Mouse (Mus musculus) CH12.LX (cell line): ENCODE results near the gene Actrt2. TPM values are rescaled to one million over a fixed set of nuclear protein-coding genes. Genes with fewer than 3 reads are reported as not detected.

Experiments
- DNase-seq: peaks from one replicate; pipeline ENCODE4 v3.0.0-alpha.2; 2013; ENCODE audit errors: extremely low read depth
- H3K27ac ChIP-seq: 2 replicates; pipeline ENCODE4 v1.5.1; 2012; ENCODE audit warnings: low read depth, mild to moderate bottlenecking, control low read depth, moderate library complexity; ENCODE audit not compliant: insufficient read depth
- H3K27me3 ChIP-seq: replicated peaks from 2 replicates; pipeline ENCODE3; 2012; ENCODE audit warnings: inconsistent platforms
- H3K36me3 ChIP-seq, 2 experiments: replicated peaks in 1 of 2; 2 replicates each; pipeline versions ENCODE3 to v1.6.1; 2012; ENCODE audit warnings: inconsistent platforms in 1 of 2, low read length in 1 of 2, mild to moderate bottlenecking in 1 of 2, mixed read lengths in 1 of 2, moderate library complexity in 1 of 2; ENCODE audit not compliant: control insufficient read depth in 1 of 2, insufficient read depth in 1 of 2
- H3K4me1 ChIP-seq, 2 experiments: 2 replicates each; pipeline ENCODE4 v1.6.1; 2012; ENCODE audit warnings: inconsistent platforms in 1 of 2, moderate library complexity in 1 of 2; ENCODE audit not compliant: insufficient read depth in 2 of 2, control insufficient read depth in 1 of 2
- H3K4me2 ChIP-seq: 2 replicates; pipeline ENCODE4 v1.6.1; 2012; ENCODE audit warnings: low read depth, mild to moderate bottlenecking, control low read depth; ENCODE audit not compliant: poor library complexity, insufficient read depth, severe bottlenecking
- H3K4me3 ChIP-seq, 3 experiments: fragments of 150-350 bp in 1 of 3; sonication (generic) in 1 of 3; replicated peaks in 1 of 3; 2 replicates each; pipeline versions ENCODE3 to v1.5.1; 2011 to 2012; ENCODE audit warnings: low read depth in 2 of 3, low read length in 2 of 3, mild to moderate bottlenecking in 2 of 3, moderate library complexity in 2 of 3, control low read depth in 1 of 3, improper control_type of control experiment in 1 of 3, inconsistent platforms in 1 of 3, mixed read lengths in 1 of 3; ENCODE audit not compliant: poor library complexity in 1 of 3
- H3K79me2 ChIP-seq: replicated peaks from 2 replicates; pipeline ENCODE4 v1.6.1; 2012; ENCODE audit warnings: mild to moderate bottlenecking, moderate library complexity; ENCODE audit not compliant: control insufficient read depth, poor library complexity, insufficient read depth, severe bottlenecking; ENCODE audit errors: extremely low read depth
- H3K9ac ChIP-seq: 2 replicates; pipeline ENCODE4 v1.6.1; 2012; ENCODE audit warnings: low read depth, mild to moderate bottlenecking, control low read depth, moderate library complexity; ENCODE audit not compliant: insufficient read depth
- H3K9me3 ChIP-seq: replicated peaks from 2 replicates; pipeline ENCODE3; 2012; ENCODE audit warnings: low read length, inconsistent platforms, mixed read lengths
- CHD2 ChIP-seq: IDR thresholded peaks from 2 replicates; pipeline ENCODE4 v1.6.1; 2011; ENCODE audit warnings: low read length, improper control_type of control experiment
- CTCF ChIP-seq, 2 experiments: IDR thresholded peaks in 1 of 2; conservative IDR thresholded peaks in 1 of 2; 2 replicates each; pipeline ENCODE4 v1.5.1; 2011 to 2012; ENCODE audit warnings: low read depth in 2 of 2, low read length in 2 of 2, improper control_type of control experiment in 1 of 2, inconsistent platforms in 1 of 2, mild to moderate bottlenecking in 1 of 2, moderate library complexity in 1 of 2
- ELF1 ChIP-seq: IDR thresholded peaks from 2 replicates; pipeline ENCODE4 v1.6.1; 2014; ENCODE audit warnings: low read depth, mild to moderate bottlenecking, inconsistent platforms, low read length, improper control_type of control experiment
- EP300 ChIP-seq: IDR thresholded peaks from 2 replicates; pipeline ENCODE4 v1.6.1; 2011; ENCODE audit warnings: low read length, improper control_type of control experiment
- GABPA ChIP-seq: IDR thresholded peaks from 2 replicates; pipeline ENCODE4 v1.6.1; 2012; ENCODE audit warnings: low read depth, low read length, improper control_type of control experiment, inconsistent platforms; ENCODE audit not compliant: insufficient replicate concordance
- HCFC1 ChIP-seq: IDR thresholded peaks from 2 replicates; pipeline ENCODE4 v1.6.1; 2012; ENCODE audit warnings: low read depth, mild to moderate bottlenecking, inconsistent platforms, low read length, improper control_type of control experiment
- MAFK ChIP-seq: IDR thresholded peaks from 2 replicates; pipeline ENCODE4 v1.6.1; 2011; ENCODE audit warnings: low read length, improper control_type of control experiment; ENCODE audit not compliant: insufficient replicate concordance
- MAZ ChIP-seq: IDR thresholded peaks from 2 replicates; pipeline ENCODE4 v1.6.1; 2012; ENCODE audit warnings: low read depth, mild to moderate bottlenecking, inconsistent platforms, low read length, improper control_type of control experiment, moderate library complexity
- MYC ChIP-seq: IDR thresholded peaks from 2 replicates; pipeline ENCODE4 v1.6.1; 2011; ENCODE audit warnings: low read depth, mild to moderate bottlenecking, improper control_type of control experiment, low read length
- PAX5 ChIP-seq: IDR thresholded peaks from 2 replicates; pipeline ENCODE4 v1.6.1; 2012; ENCODE audit warnings: low read length, inconsistent platforms, mixed read lengths
- POLR2AphosphoS2 ChIP-seq: IDR thresholded peaks from 2 replicates; pipeline ENCODE4 v1.6.1; 2011; ENCODE audit warnings: low read depth, low read length, improper control_type of control experiment
- RCOR1 ChIP-seq: conservative IDR thresholded peaks from 2 replicates; pipeline ENCODE4 v1.6.1; 2012; ENCODE audit warnings: low read depth, mild to moderate bottlenecking, inconsistent platforms, low read length, improper control_type of control experiment
- TBP ChIP-seq: conservative IDR thresholded peaks from 2 replicates; pipeline ENCODE4 v1.6.1; 2011; ENCODE audit warnings: low read depth, low read length, improper control_type of control experiment
- USF1 ChIP-seq: IDR thresholded peaks from 2 replicates; pipeline ENCODE4 v1.6.1; 2014; ENCODE audit warnings: low read depth, mild to moderate bottlenecking, inconsistent platforms, low read length, improper control_type of control experiment
- ZC3H11A ChIP-seq: IDR thresholded peaks from 2 replicates; pipeline ENCODE4 v1.6.1; 2012; ENCODE audit warnings: low read depth, mild to moderate bottlenecking, inconsistent platforms, low read length, improper control_type of control experiment
- ZNF384 ChIP-seq: IDR thresholded peaks from 2 replicates; pipeline ENCODE4 v1.6.1; 2012; ENCODE audit warnings: low read depth, low read length, improper control_type of control experiment, inconsistent platforms
- dilution Hi-C: fragments of 300-500 bp; cut with MboI; formaldehyde crosslinking; loops from 2 replicates; pipeline ENCODE4 v1.14.3; 2020; ENCODE audit warnings: low sequenced_read_pairs; ENCODE audit not compliant: extremely low pct_unique_long_range_greater_than_20kb, extremely low pct_ligation_motif_present
- in situ Hi-C: fragments of 300-500 bp; cut with MboI; formaldehyde crosslinking; loops from 3 replicates; pipeline ENCODE4 v1.14.3; 2019; ENCODE audit warnings: low sequenced_read_pairs, low pct_ligation_motif_present, low pct_unique_long_range_greater_than_20kb, mixed read lengths
- polyA plus RNA-seq: library from polyadenylated mRNA; unstranded; fragments of >175 nt; gene quantifications from 2 replicates; pipeline ENCODE4 v1.2.1, GENCODE M21; 2012; ENCODE audit warnings: low read depth; ENCODE audit not compliant: insufficient read length
- total RNA-seq, 2 experiments: library from RNA; depleted of rRNA; stranded (reverse); fragments of 300-350 nt in 1 of 2; fragments of >200 nt in 1 of 2; gene quantifications; 2 replicates each; pipeline ENCODE4 v1.2.3; 2012 to 2014

Gene Actrt2
- total and polyA plus RNA-seq, 3 experiments, result not detected

DNA sequence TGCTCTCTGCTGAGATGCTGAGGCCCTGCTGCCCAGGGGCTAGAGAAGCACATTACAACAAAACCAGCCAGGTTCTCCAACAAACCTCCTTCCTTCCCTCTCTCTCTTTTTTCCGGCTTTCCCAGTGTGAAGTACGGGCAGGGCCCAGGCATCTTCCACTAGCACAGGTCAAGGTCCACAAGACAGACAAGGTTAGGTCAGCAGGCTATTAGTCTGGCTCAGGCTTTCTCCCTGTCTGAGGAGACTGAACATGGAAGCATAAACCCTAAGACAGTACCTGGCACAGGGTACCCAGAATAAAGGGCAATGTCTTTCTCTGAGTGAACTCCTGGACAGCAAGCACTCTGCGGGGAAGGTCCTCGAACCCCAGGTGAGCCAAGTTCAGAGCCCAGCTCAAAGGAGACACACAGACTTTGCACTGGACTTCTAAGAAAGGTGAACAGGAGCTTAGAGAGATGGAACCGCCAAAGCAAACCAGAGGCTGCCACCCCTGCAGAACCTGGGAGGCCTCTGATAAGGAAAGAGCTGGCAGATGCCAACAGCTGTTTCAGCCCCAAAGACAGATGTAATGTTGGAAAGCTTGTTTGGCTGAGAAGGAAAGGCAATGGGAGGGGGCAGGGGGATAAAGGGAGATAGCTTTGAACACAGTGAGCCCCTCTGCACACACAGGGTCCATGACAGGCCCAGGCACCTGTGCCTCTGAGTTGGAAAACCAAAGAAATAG is 40.1 kb downstream of the Actrt2 start:
- in situ Hi-C loops (no loop called here), dilution Hi-C loops (no loop called here)
- Histone ChIP-seq H3K4me1 (no peaks in the 10 kb centered on the region), H3K27ac (no peak overlapping the region), H3K9me3 (peaks cover 89% of the 10 kb centered on the region), H3K27me3 (no peaks in the 10 kb centered on the region), H3K4me2 (no peak overlapping the region), H3K4me3 (no peak overlapping the region), H3K9ac (no peak overlapping the region), H3K36me3 (no peaks in the 10 kb centered on the region), H3K79me2 (no peaks in the 10 kb centered on the region)
- DNase-seq, result no peak
- TF ChIP-seq GABPA, result no peak
- TF ChIP-seq CTCF (conservative IDR thresholded peaks at IDR 0.05 in 1 of 2, IDR thresholded peaks at IDR 0.05 in 1 of 2; ENCODE audit: low read depth in 2 of 2, low read length in 2 of 2), result no peak
- no peak for TF ChIP-seq EP300
- TF ChIP-seq HCFC1, result no peak
- TF ChIP-seq RCOR1, result no peak
- TF ChIP-seq POLR2AphosphoS2, result no peak

DNA sequence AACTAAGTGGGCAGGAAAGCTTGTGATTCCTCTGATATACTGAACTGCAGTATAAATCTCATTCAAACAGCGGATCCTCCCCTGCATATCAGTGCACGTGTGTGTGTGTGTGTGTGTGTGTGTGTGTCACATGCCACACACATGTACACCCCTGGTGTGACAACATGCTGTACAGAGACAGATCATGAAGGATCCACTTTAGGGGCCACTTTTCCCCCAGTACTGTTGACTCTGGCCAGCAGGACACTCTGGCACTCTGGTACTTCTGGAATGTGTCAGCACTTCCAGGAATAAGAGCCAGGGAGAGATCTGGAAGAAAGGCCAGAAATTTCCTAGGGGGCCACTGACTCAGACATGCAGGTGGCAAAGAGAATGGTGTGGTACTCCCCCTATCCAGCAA is 41.4 kb downstream of the Actrt2 start:
- Histone ChIP-seq H3K27ac (no peak overlapping the region), H3K9ac (no peak overlapping the region), H3K79me2 (no peaks in the 10 kb centered on the region), H3K36me3 (no peaks in the 10 kb centered on the region), H3K4me1 (no peaks in the 10 kb centered on the region), H3K4me2 (no peak overlapping the region), H3K27me3 (no peaks in the 10 kb centered on the region), H3K4me3 (no peak overlapping the region), H3K9me3 (peaks cover 92% of the 10 kb centered on the region)
- no peak for DNase-seq
- dilution Hi-C loops, result no loop called here
- TF ChIP-seq ZC3H11A (no peak), MYC (no peak), PAX5 (no peak), TBP (no peak), USF1 (no peak)
- in situ Hi-C loops, result no loop called here

DNA sequence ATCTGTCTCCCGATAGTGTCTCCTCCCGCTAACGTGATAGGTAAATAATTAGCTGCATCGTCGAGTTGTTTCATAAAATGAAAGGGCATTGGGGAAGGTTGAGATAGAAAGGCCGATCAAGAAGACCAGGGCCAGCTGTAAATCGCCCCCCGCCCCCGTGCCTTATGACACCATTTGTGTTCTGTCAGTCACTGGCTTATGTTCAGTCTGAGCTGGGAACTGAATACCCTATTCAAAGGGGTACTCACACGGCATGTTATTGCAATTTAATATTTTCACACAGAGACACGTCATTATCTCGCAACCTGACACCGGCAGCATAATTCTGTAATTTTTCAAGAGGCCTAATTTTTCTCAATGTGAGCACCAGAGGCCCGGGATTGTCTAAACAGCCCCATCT is 42.0 kb downstream of the Actrt2 start:
- no peaks in the 10 kb centered on the region for H3K4me1 ChIP-seq

More for the DNA sequence above, 42.0 kb downstream of the Actrt2 start:
- in situ Hi-C loops, result no loop called here
- Histone ChIP-seq H3K27ac (no peak overlapping the region), H3K9me3 (peaks cover 92% of the 10 kb centered on the region), H3K36me3 (no peaks in the 10 kb centered on the region), H3K27me3 (no peaks in the 10 kb centered on the region), H3K4me3 (no peak overlapping the region), H3K9ac (no peak overlapping the region), H3K79me2 (no peaks in the 10 kb centered on the region), H3K4me2 (no peak overlapping the region)
- dilution Hi-C loops, result no loop called here
- DNase-seq, result no peak
- no peak for TF ChIP-seq CTCF (conservative IDR thresholded peaks at IDR 0.05 in 1 of 2, IDR thresholded peaks at IDR 0.05 in 1 of 2; ENCODE audit: low read depth in 2 of 2, low read length in 2 of 2)
- TF ChIP-seq ZNF384, result no peak
- TF ChIP-seq CHD2, result no peak
- no peak for TF ChIP-seq MAFK
- TF ChIP-seq MAZ, result no peak
- no peak for TF ChIP-seq ELF1
- TF ChIP-seq, all 38 proteins: peak for 0
